Mouse (Mus musculus): ENCODE measurements at regions not wholly inside any gene's neighbourhood (a gene's known extent, or its start where the extent isn't known, plus 50 kb on each side); places are given as distances from the start of the nearest gene placed in this dataset.

DNA sequence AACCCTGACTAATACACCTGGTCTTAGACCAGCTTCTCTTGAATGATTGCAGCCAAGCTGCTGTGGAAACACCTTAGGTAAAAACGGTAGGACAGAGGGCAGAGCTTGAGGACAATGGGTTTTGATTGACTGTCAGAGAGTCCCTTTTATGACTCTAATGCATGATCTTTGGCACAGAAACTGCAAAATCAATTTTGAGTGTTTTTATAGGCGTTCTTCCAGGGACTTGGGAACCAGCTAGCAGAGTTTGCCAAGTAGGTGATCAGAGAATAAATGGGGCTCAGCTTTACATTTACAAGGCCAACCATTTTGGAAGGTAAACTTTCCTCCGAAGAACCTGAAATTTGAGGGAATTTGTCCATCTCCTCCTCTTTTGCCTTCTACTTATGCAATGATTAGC, 213.6 kb upstream of the Far2 start:
- no peak for TF ChIP-seq EP300 (IDR thresholded peaks at IDR 0.05; ENCODE audit: low read length)
- TF ChIP-seq CTCF (conservative IDR thresholded peaks at IDR 0.05 in 1 of 2, IDR thresholded peaks at IDR 0.05 in 1 of 2; ENCODE audit: low read depth in 2 of 2, low read length in 2 of 2): no peak
- TF ChIP-seq HCFC1 (IDR thresholded peaks at IDR 0.05; ENCODE audit: low read depth, low read length): no peak
- no peak for TF ChIP-seq POLR2A (IDR thresholded peaks at IDR 0.05; ENCODE audit: low read depth, low read length)
- no peak for TF ChIP-seq CHD1 (IDR thresholded peaks at IDR 0.05; ENCODE audit: low read depth, low read length)
- TF ChIP-seq NRF1 (IDR thresholded peaks at IDR 0.05; ENCODE audit: low read depth, low read length): no peak
- TF ChIP-seq ETS1 (conservative IDR thresholded peaks at IDR 0.05; ENCODE audit: low read depth, low read length): no peak
- no peak for TF ChIP-seq KAT2A (IDR thresholded peaks at IDR 0.05; ENCODE audit: insufficient replicate concordance, low read length)
- TF ChIP-seq MAZ (IDR thresholded peaks at IDR 0.05; ENCODE audit: low read depth, low read length): no peak
- no peak for TF ChIP-seq NELFE (IDR thresholded peaks at IDR 0.05; ENCODE audit: low read depth, low read length)
- no peak for TF ChIP-seq ZNF384 (IDR thresholded peaks at IDR 0.05; ENCODE audit: low read depth, low read length)
- no peak for TF ChIP-seq ZC3H11A (IDR thresholded peaks at IDR 0.05; ENCODE audit: low read depth, low read length)
- TF ChIP-seq GABPA (IDR thresholded peaks at IDR 0.05; ENCODE audit: insufficient replicate concordance, low read depth, low read length): no peak

Data from CH12.LX (cell line).